Mouse (Mus musculus): ENCODE measurements at regions not wholly inside any gene's neighbourhood (a gene's known extent, or its start where the extent isn't known, plus 50 kb on each side); places are given as distances from the start of the nearest gene placed in this dataset.

DNA sequence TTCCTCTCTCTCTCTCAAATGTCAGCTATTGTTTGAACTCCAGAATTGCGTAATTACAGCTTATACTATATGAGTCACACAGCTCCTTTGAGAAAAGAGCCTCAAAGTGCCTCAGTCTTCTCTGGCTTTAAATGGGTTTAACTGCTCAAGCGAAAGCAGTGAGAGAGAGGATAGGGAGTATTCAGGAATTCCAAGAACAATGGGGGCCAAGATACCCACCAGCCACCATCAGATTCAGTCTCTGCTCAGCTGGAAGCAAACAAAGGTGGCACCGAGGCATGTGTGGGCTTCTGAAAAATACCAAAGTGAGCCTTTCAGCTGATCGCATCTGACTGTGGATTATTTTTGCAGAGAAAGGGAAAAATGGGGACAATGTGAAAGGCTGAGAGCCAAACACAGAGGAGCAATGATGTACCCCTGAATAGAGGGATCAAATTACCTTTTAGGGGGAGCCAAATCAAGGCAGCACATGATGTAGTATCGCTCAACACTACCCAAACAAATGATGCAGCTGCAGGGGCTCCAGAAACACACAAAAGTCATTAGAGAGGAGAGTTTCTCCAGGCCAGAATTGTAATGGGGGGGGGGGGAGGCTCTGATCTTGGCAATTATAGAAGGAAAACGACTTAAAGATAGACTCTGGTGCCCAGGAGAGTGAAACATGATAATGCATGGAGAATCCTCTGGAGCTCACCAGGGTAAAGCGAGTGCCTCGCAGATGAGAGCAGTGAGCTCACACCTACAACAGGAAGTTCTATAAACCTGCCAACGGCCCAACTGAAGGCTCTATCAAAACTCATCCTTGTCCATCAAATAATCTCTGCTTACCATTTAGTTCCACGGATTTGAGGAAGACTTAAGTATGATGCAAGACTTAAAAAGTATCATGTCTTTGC is 152.2 kb downstream of the Galc start:
- H3K9ac ChIP-seq (replicated peaks): no peak overlapping the region
- no peak for ATAC-seq

DNA sequence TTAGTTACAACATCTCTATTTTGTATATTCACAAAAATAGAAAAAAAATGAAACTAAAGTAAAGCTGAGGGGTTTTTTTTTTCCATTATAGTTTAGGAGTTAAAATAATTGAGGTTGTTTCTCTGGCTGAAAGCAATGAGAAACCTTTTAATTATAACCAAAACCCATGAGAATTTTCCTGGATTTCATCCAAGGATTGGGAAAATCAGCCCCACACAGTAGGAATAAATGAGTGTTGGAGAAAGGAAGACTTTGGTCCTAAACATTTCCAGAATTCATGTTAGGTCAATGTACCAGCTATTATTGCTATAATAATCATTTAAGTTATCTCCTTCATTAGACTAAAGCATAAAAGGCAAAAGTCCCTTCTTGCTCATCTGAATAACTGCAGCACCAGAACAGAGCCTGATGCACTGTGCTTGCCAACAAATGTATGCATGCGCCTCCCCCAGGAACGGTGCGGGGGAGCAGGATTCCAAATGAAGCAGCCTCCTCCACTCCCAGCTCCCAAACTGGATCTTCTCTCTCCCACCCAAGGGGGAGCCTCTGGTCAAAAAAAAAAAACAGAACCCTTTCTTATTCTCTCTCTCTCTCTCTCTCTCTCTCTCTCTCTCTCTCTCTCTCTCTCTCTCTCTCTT is 153.0 kb downstream of the Galc start:
- Histone ChIP-seq H3K27me3 (ENCODE audit: insufficient read depth, low read length) (no peaks in the 10 kb centered on the region), H3K9ac (replicated peaks) (no peak overlapping the region), H3K9me3 (ENCODE audit: low read length) (no peaks in the 10 kb centered on the region), H3K36me3 (replicated peaks; ENCODE audit: insufficient read depth, low read length) (no peaks in the 10 kb centered on the region), H3K27ac (ENCODE audit: low read depth) (no peak overlapping the region), H3K4me2 (ENCODE audit: low read depth, low read length) (no peak overlapping the region), H3K4me3 (ENCODE audit: low read depth, low read length) (no peak overlapping the region), H3K4me1 (ENCODE audit: insufficient read depth) (no peaks in the 10 kb centered on the region)
- no peak for ATAC-seq
- TF ChIP-seq EP300 (IDR thresholded peaks at IDR 0.05; ENCODE audit: low read depth) (no peak), CTCF (IDR thresholded peaks at IDR 0.05; ENCODE audit: low read depth) (no peak)
- WGBS (ENCODE audit: insufficient replicate concordance): 45% methylated on average over 3 of the region's 3 CpGs
- DNase-seq: no peak

More for the DNA sequence above, 152.2 kb downstream of the Galc start:
- DNase-seq: no peak
- Histone ChIP-seq H3K4me1 (ENCODE audit: insufficient read depth) (no peaks in the 10 kb centered on the region), H3K27ac (ENCODE audit: low read depth) (no peak overlapping the region), H3K27me3 (ENCODE audit: insufficient read depth, low read length) (no peaks in the 10 kb centered on the region), H3K36me3 (replicated peaks; ENCODE audit: insufficient read depth, low read length) (no peaks in the 10 kb centered on the region), H3K4me3 (ENCODE audit: low read depth, low read length) (no peak overlapping the region), H3K9me3 (ENCODE audit: low read length) (no peaks in the 10 kb centered on the region), H3K4me2 (ENCODE audit: low read depth, low read length) (no peak overlapping the region)
- TF ChIP-seq CTCF (IDR thresholded peaks at IDR 0.05; ENCODE audit: low read depth): no peak
- no peak for TF ChIP-seq EP300 (IDR thresholded peaks at IDR 0.05; ENCODE audit: low read depth)
- WGBS (ENCODE audit: insufficient replicate concordance): 42% methylated on average over 10 of the region's 10 CpGs

DNA sequence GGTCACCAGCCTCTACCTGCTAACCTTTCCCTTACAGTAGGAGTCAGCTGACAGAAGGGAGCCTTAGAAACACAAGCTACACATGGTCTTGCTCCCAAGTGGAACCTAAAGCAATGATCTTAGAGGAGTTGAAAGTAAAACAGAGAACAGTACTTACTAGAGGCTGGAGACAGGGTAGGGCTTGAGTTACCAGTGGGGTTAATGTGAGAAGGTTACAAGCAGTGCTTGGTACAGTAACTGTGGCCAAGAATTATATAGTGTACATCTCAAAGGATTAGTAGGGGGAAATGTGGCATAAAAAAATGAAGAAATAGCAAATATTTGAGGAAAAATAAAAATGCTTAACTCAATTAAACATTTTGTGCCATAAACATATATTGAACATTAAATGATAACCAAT is 153.5 kb downstream of the Galc start:
- Histone ChIP-seq H3K27me3 (ENCODE audit: insufficient read depth, low read length) (no peaks in the 10 kb centered on the region), H3K9ac (replicated peaks) (no peak overlapping the region), H3K36me3 (replicated peaks; ENCODE audit: insufficient read depth, low read length) (no peaks in the 10 kb centered on the region), H3K4me1 (ENCODE audit: insufficient read depth) (no peaks in the 10 kb centered on the region), H3K27ac (ENCODE audit: low read depth) (no peak overlapping the region), H3K4me2 (ENCODE audit: low read depth, low read length) (no peak overlapping the region), H3K9me3 (ENCODE audit: low read length) (no peaks in the 10 kb centered on the region), H3K4me3 (ENCODE audit: low read depth, low read length) (no peak overlapping the region)
- DNase-seq (no peak), ATAC-seq (no peak)
- TF ChIP-seq EP300 (IDR thresholded peaks at IDR 0.05; ENCODE audit: low read depth) (no peak), CTCF (IDR thresholded peaks at IDR 0.05; ENCODE audit: low read depth) (no peak)

DNA sequence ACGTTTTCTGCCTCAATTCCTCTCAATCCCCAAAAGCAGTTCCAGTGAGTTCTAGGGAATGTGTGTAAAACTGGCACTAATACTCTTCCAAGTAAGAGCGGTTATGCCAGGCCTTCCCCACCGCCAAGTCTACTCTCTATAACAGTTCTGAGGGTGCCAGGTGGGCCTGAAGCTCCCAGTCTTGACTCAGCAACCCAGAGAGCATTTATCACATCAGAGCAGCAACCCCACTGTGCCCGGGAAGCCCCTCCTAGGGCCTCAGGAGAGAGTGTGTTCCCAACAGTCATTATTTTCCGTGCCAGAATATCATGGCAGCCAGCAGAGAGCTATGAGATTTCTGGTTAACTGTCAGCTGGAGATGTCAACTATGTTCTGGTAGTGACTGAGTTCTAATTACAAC is 169.1 kb downstream of the Galc start:
- 57% methylated on average over 5 of the region's 5 CpGs for WGBS (ENCODE audit: insufficient replicate concordance)
- Histone ChIP-seq H3K27me3 (ENCODE audit: insufficient read depth, low read length) (no peaks in the 10 kb centered on the region), H3K9ac (replicated peaks) (no peak overlapping the region), H3K36me3 (replicated peaks; ENCODE audit: insufficient read depth, low read length) (no peaks in the 10 kb centered on the region), H3K9me3 (ENCODE audit: low read length) (peaks cover 4% of the 10 kb centered on the region; the same call in 1 of the 2 replicates), H3K4me3 (ENCODE audit: low read depth, low read length) (no peak overlapping the region), H3K27ac (ENCODE audit: low read depth) (no peak overlapping the region), H3K4me2 (ENCODE audit: low read depth, low read length) (no peak overlapping the region), H3K4me1 (ENCODE audit: insufficient read depth) (no peaks in the 10 kb centered on the region)
- no peak for ATAC-seq
- DNase-seq: no peak
- no peak for TF ChIP-seq EP300 (IDR thresholded peaks at IDR 0.05; ENCODE audit: low read depth)
- no peak for TF ChIP-seq CTCF (IDR thresholded peaks at IDR 0.05; ENCODE audit: low read depth)

DNA sequence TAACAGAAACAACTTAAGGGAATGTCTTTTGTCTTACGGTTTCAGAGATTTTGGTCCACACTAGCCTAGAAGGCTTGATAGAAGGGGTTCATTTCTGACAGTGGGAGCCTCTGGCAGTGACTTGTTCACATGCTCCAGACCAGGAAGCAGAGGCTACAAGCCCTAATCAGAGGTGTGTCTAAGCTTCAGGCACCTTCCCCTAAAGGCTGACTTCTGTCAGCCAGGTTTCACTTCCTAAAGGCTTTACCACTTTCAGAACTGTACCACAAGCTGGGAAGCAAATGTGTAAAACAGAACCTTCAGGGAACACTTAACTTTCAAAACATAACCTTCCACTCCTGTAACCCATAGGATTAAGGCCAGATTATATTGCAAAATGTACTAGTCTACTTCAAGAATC is 180.9 kb downstream of the Galc start:
- ATAC-seq: no peak
- no peak overlapping the region for H3K4me2 ChIP-seq (ENCODE audit: low read depth, low read length)
- no peak overlapping the region for H3K4me3 ChIP-seq (ENCODE audit: low read depth, low read length)
- no peak overlapping the region for H3K27ac ChIP-seq (ENCODE audit: low read depth)
- DNase-seq: no peak
- 82% methylated on average over 1 of the region's 1 CpGs for WGBS (ENCODE audit: insufficient replicate concordance)
- TF ChIP-seq EP300 (IDR thresholded peaks at IDR 0.05; ENCODE audit: low read depth): no peak
- no peak for TF ChIP-seq CTCF (IDR thresholded peaks at IDR 0.05; ENCODE audit: low read depth)
- no peaks in the 10 kb centered on the region for H3K36me3 ChIP-seq (replicated peaks; ENCODE audit: insufficient read depth, low read length)
- no peaks in the 10 kb centered on the region for H3K4me1 ChIP-seq (ENCODE audit: insufficient read depth)
- H3K9ac ChIP-seq (replicated peaks): no peak overlapping the region
- no peaks in the 10 kb centered on the region for H3K27me3 ChIP-seq (ENCODE audit: insufficient read depth, low read length)
- H3K9me3 ChIP-seq (ENCODE audit: low read length): no peaks in the 10 kb centered on the region

DNA sequence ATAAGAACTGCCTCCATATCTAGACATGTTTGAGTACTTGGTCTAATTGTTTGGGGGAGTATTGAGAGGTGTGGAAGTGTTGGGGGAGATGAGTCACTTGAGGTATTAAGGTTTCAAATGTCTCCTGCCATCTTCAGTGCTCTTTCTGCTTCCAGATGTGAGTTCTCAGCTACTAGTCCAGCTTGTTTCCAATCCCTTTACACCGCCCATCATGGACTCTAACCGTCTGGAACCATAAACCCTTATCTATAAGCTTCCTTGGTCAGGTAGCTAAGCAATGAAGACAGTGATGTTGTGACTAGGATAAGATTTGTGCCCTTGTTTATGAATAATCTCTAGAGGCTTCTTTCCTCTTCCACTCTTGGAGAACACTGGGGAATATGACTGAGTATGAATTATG is 183.7 kb downstream of the Galc start:
- Histone ChIP-seq H3K4me1 (ENCODE audit: insufficient read depth) (no peaks in the 10 kb centered on the region), H3K9ac (replicated peaks) (no peak overlapping the region), H3K9me3 (ENCODE audit: low read length) (no peaks in the 10 kb centered on the region), H3K4me3 (ENCODE audit: low read depth, low read length) (no peak overlapping the region), H3K4me2 (ENCODE audit: low read depth, low read length) (no peak overlapping the region), H3K36me3 (replicated peaks; ENCODE audit: insufficient read depth, low read length) (no peaks in the 10 kb centered on the region), H3K27me3 (ENCODE audit: insufficient read depth, low read length) (no peaks in the 10 kb centered on the region), H3K27ac (ENCODE audit: low read depth) (no peak overlapping the region)
- no peak for DNase-seq
- 73% methylated on average over 2 of the region's 2 CpGs for WGBS (ENCODE audit: insufficient replicate concordance)
- TF ChIP-seq EP300 (IDR thresholded peaks at IDR 0.05; ENCODE audit: low read depth): no peak
- TF ChIP-seq CTCF (IDR thresholded peaks at IDR 0.05; ENCODE audit: low read depth): no peak
- ATAC-seq: no peak
